Mouse (Mus musculus): ENCODE data around the gene Dennd4b. TPM values are rescaled to one million over a fixed set of nuclear protein-coding genes. Genes with fewer than 3 reads are reported as not detected.
A peak's percentile ranks its signal among the peaks of the same experiment; 100 is the strongest.

Dennd4b gene
- polyA plus RNA-seq (2014; fragmentation: Nextera tagmentation; extraction: Ambion mirVana): 3.8 and 4.5 TPM in 2 replicates

DNA sequence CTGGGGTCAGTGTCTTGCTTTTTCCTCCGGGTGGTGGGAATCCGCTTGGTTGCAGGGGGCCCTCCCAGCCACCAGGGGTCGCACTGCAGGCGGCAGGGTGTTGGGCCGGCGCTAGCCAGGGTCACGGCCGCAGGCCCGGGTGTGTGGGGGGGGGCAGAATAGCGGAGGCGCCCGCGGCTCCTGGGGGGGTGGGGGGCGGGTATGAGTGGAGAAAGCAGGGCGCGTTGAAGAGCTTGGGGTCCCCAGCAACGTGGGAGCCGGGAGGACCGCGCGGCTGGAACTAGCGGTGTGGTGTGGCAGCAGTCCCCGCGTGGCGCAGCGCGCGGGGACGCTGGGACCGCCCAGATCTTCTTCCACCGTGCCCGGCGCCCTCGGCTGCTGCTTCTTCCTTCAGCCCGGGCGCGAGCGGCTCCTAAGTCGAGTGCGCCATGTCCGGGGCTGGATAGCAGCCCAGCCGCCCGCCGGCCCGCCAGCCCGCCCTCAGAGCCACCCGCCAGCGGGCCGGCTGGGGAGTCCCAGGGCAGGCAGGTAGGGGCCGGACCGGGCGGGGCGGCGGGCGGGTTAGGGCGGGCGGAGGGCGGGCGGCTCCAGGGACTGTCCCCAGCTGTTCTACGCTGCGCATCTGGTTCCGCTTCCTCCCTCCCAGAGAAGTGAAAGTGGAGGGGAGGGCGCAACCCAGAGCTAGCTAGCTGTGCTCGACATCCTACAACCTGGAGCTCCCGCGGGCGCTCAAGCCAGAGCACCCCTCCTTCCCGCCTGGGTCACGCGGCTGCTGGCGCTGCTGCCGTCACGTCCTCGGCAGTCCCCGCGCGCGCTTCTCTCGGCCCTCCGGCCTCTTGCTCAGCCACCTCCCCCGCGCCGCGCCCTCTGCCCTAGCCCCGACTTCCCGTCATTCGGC lies at the start of gene Dennd4b:
Dennd4b (plus strand) TSS at position 152 of the 898 bp plus-strand sequence.
- under 1% methylated on average over 50 of the region's 87 CpGs for WGBS
- ATAC-seq (ENCODE audit: low FRiP score): peak; percentile 89
- no peaks in the 10 kb centered on the region for H3K27me3 ChIP-seq (ENCODE audit: control insufficient read depth, insufficient read depth, low read length)

GRCm38 (mm10) chr3:90215825-90216380 lies 49.1 kb upstream of the Dennd4b start:
- ATAC-seq (ENCODE audit: low FRiP score) (no peak), DNase-seq (ENCODE audit: low spot score) (no peak)
- Histone ChIP-seq H3K36me3 (ENCODE audit: control insufficient read depth, insufficient read depth, low read length) (peaks cover 6% of the 10 kb centered on the region), H3K4me1 (replicated peaks; ENCODE audit: control insufficient read depth, insufficient read depth, low read length) (peaks cover 9% of the 10 kb centered on the region), H3K27ac (ENCODE audit: low read depth, low read length) (no peak overlapping the region), H3K27me3 (ENCODE audit: control insufficient read depth, insufficient read depth, low read length) (no peaks in the 10 kb centered on the region), H3K9ac (ENCODE audit: low read depth, low read length) (no peak overlapping the region), H3K4me2 (replicated peaks; ENCODE audit: low read depth, low read length) (no peak overlapping the region), H3K4me3 (ENCODE audit: low read depth, low read length) (no peak overlapping the region), H3K9me3 (ENCODE audit: control insufficient read depth, low read length) (no peaks in the 10 kb centered on the region)
- 38% methylated on average over 1 of the region's 1 CpGs for WGBS

More for the DNA sequence above, at the start of gene Dennd4b:
- peak within 1 kb of the TSS; percentile 93 for H3K27ac ChIP-seq (ENCODE audit: low read depth, low read length)
- H3K4me3 ChIP-seq (ENCODE audit: low read depth, low read length): peak within 1 kb of the TSS; percentile 91
- peak; percentile 92 for DNase-seq (ENCODE audit: low spot score)
- peak within 1 kb of the TSS; percentile 94 for H3K9ac ChIP-seq (ENCODE audit: low read depth, low read length)
- no peaks in the 10 kb centered on the region for H3K9me3 ChIP-seq (ENCODE audit: control insufficient read depth, low read length)
- 0 out of 2 replicates have a peak, but pooled peaks cover 3% of the 10 kb centered on the region for H3K4me1 ChIP-seq (replicated peaks; ENCODE audit: control insufficient read depth, insufficient read depth, low read length)
- 0 out of 2 replicates have a peak, but pooled peaks cover 2% of the 10 kb centered on the region for H3K36me3 ChIP-seq (ENCODE audit: control insufficient read depth, insufficient read depth, low read length)
- H3K4me2 ChIP-seq (replicated peaks; ENCODE audit: low read depth, low read length): peak within 1 kb of the TSS; percentile 83

GRCm38 (mm10) chr3:90220088-90220487 lies 44.9 kb upstream of the Dennd4b start:
- peak overlapping the region; percentile 61; the same call in 1 of the 2 replicates for H3K27ac ChIP-seq (ENCODE audit: low read depth, low read length)
- DNase-seq (ENCODE audit: low spot score) (peak; percentile 77), ATAC-seq (ENCODE audit: low FRiP score) (peak; percentile 57)
- H3K4me2 ChIP-seq (replicated peaks; ENCODE audit: low read depth, low read length): peak overlapping the region; percentile 76
- peak overlapping the region; percentile 36 for H3K4me3 ChIP-seq (ENCODE audit: low read depth, low read length)
- 15% methylated on average over 6 of the region's 6 CpGs for WGBS
- no peaks in the 10 kb centered on the region for H3K36me3 ChIP-seq (ENCODE audit: control insufficient read depth, insufficient read depth, low read length)
- H3K9ac ChIP-seq (ENCODE audit: low read depth, low read length): peak overlapping the region; percentile 68
- no peaks in the 10 kb centered on the region for H3K9me3 ChIP-seq (ENCODE audit: control insufficient read depth, low read length)
- no peaks in the 10 kb centered on the region for H3K27me3 ChIP-seq (ENCODE audit: control insufficient read depth, insufficient read depth, low read length)
- H3K4me1 ChIP-seq (replicated peaks; ENCODE audit: control insufficient read depth, insufficient read depth, low read length): no peaks in the 10 kb centered on the region

GRCm38 (mm10) chr3:90220531-90220951 lies 44.4 kb upstream of the Dennd4b start:
- Histone ChIP-seq H3K9ac (ENCODE audit: low read depth, low read length) (peak overlapping the region; percentile 68), H3K27me3 (ENCODE audit: control insufficient read depth, insufficient read depth, low read length) (no peaks in the 10 kb centered on the region), H3K9me3 (ENCODE audit: control insufficient read depth, low read length) (no peaks in the 10 kb centered on the region), H3K4me1 (replicated peaks; ENCODE audit: control insufficient read depth, insufficient read depth, low read length) (no peaks in the 10 kb centered on the region), H3K4me3 (ENCODE audit: low read depth, low read length) (peak overlapping the region; percentile 36), H3K36me3 (ENCODE audit: control insufficient read depth, insufficient read depth, low read length) (no peaks in the 10 kb centered on the region), H3K4me2 (replicated peaks; ENCODE audit: low read depth, low read length) (peak overlapping the region; percentile 76), H3K27ac (ENCODE audit: low read depth, low read length) (peak overlapping the region; percentile 61; the same call in 1 of the 2 replicates)
- WGBS: 0% methylated on average over 20 of the region's 20 CpGs
- ATAC-seq (ENCODE audit: low FRiP score): peak; percentile 72
- DNase-seq (ENCODE audit: low spot score): peak; percentile 67

- Histone ChIP-seq H3K4me2 (replicated peaks; ENCODE audit: low read depth, low read length) (peak overlapping the region; percentile 76), H3K9me3 (ENCODE audit: control insufficient read depth, low read length) (no peaks in the 10 kb centered on the region), H3K36me3 (ENCODE audit: control insufficient read depth, insufficient read depth, low read length) (no peaks in the 10 kb centered on the region), H3K27me3 (ENCODE audit: control insufficient read depth, insufficient read depth, low read length) (no peaks in the 10 kb centered on the region), H3K27ac (ENCODE audit: low read depth, low read length) (no peak overlapping the region), H3K4me1 (replicated peaks; ENCODE audit: control insufficient read depth, insufficient read depth, low read length) (no peaks in the 10 kb centered on the region), H3K9ac (ENCODE audit: low read depth, low read length) (peak overlapping the region; percentile 68), H3K4me3 (ENCODE audit: low read depth, low read length) (peak overlapping the region; percentile 36)
- ATAC-seq (ENCODE audit: low FRiP score) (no peak), DNase-seq (ENCODE audit: low spot score) (no peak)
- WGBS: 24% methylated on average over 5 of the region's 5 CpGs
These were observed 43.9 kb upstream of the Dennd4b start for GRCm38 (mm10) chr3:90221123-90221522.

DNA sequence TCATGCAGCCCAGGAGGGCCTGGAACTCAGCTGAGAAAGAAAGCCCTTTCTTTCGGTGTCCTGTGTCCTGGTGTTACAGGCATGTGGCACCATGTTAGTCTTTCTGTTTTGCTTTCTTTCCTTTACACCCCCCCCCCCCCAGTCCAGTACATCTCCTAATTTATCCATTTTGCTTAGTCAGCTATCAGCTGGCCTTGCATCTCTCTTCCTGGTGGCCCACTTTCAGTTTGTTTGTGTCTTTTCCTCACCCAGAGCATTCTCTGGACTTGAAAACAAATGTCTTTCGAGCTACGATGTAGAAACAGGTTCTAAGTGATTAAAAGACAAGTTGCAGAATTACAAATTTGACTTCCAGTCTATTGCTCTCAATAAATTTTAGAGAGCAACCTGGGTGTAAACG lies 42.5 kb upstream of the Dennd4b start:
- Histone ChIP-seq H3K27me3 (ENCODE audit: control insufficient read depth, insufficient read depth, low read length) (no peaks in the 10 kb centered on the region), H3K36me3 (ENCODE audit: control insufficient read depth, insufficient read depth, low read length) (no peaks in the 10 kb centered on the region), H3K27ac (ENCODE audit: low read depth, low read length) (no peak overlapping the region), H3K9ac (ENCODE audit: low read depth, low read length) (no peak overlapping the region), H3K9me3 (ENCODE audit: control insufficient read depth, low read length) (no peaks in the 10 kb centered on the region), H3K4me2 (replicated peaks; ENCODE audit: low read depth, low read length) (no peak overlapping the region), H3K4me1 (replicated peaks; ENCODE audit: control insufficient read depth, insufficient read depth, low read length) (no peaks in the 10 kb centered on the region), H3K4me3 (ENCODE audit: low read depth, low read length) (no peak overlapping the region)
- WGBS: 84% methylated on average over 4 of the region's 4 CpGs
- ATAC-seq (ENCODE audit: low FRiP score) (no peak), DNase-seq (ENCODE audit: low spot score) (no peak)

DNA sequence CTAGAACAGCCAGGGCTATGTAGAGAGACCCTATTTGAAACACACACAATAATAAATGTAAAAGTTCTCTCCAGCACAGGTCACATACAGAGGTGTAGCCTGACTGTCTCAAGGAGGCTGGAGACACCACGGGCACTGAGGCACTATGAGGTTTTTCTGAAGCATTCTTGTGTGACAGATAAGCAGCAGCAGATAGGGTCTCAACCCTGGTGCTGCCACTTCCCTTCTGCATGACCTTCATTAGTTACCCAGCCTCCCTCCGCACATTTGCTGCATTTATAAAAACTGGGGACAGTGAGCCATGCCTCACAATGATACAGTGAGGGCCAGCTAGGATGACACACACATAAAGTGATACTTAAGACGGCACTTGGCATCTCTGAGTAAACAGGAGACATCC lies 42.0 kb upstream of the Dennd4b start:
- no peaks in the 10 kb centered on the region for H3K9me3 ChIP-seq (ENCODE audit: control insufficient read depth, low read length)
- no peaks in the 10 kb centered on the region for H3K36me3 ChIP-seq (ENCODE audit: control insufficient read depth, insufficient read depth, low read length)
- H3K9ac ChIP-seq (ENCODE audit: low read depth, low read length): no peak overlapping the region
- no peak for DNase-seq (ENCODE audit: low spot score)
- ATAC-seq (ENCODE audit: low FRiP score): no peak
- H3K27me3 ChIP-seq (ENCODE audit: control insufficient read depth, insufficient read depth, low read length): no peaks in the 10 kb centered on the region
- no peak overlapping the region for H3K4me2 ChIP-seq (replicated peaks; ENCODE audit: low read depth, low read length)
- H3K4me3 ChIP-seq (ENCODE audit: low read depth, low read length): no peak overlapping the region
- no peaks in the 10 kb centered on the region for H3K4me1 ChIP-seq (replicated peaks; ENCODE audit: control insufficient read depth, insufficient read depth, low read length)
- 78% methylated on average over 3 of the region's 3 CpGs for WGBS
- no peak overlapping the region for H3K27ac ChIP-seq (ENCODE audit: low read depth, low read length)

- WGBS: 79% methylated on average over 10 of the region's 10 CpGs
These were observed 40.7 kb upstream of the Dennd4b start for GRCm38 (mm10) chr3:90224331-90224730.

More at GRCm38 (mm10) chr3:90224331-90224730, 40.7 kb upstream of the Dennd4b start:
- Histone ChIP-seq H3K36me3 (ENCODE audit: control insufficient read depth, insufficient read depth, low read length) (no peaks in the 10 kb centered on the region), H3K9ac (ENCODE audit: low read depth, low read length) (no peak overlapping the region), H3K27ac (ENCODE audit: low read depth, low read length) (no peak overlapping the region), H3K9me3 (ENCODE audit: control insufficient read depth, low read length) (no peaks in the 10 kb centered on the region), H3K4me2 (replicated peaks; ENCODE audit: low read depth, low read length) (no peak overlapping the region), H3K4me1 (replicated peaks; ENCODE audit: control insufficient read depth, insufficient read depth, low read length) (no peaks in the 10 kb centered on the region), H3K27me3 (ENCODE audit: control insufficient read depth, insufficient read depth, low read length) (no peaks in the 10 kb centered on the region), H3K4me3 (ENCODE audit: low read depth, low read length) (no peak overlapping the region)
- DNase-seq (ENCODE audit: low spot score) (no peak), ATAC-seq (ENCODE audit: low FRiP score) (no peak)
